Mouse (Mus musculus): ENCODE results near the gene Olfr707. TPM values are rescaled to one million over a fixed set of nuclear protein-coding genes. Genes with fewer than 3 reads are reported as not detected.
"Not testable (repeated sequence)": the region's sequence is repeated elsewhere in the genome, so short reads cannot be mapped to it uniquely, and the experiment has no call there.

Gene Olfr707
- polyA plus RNA-seq (2014; fragmentation: Nextera tagmentation; extraction: Ambion mirVana): not detected in 2 replicates

DNA sequence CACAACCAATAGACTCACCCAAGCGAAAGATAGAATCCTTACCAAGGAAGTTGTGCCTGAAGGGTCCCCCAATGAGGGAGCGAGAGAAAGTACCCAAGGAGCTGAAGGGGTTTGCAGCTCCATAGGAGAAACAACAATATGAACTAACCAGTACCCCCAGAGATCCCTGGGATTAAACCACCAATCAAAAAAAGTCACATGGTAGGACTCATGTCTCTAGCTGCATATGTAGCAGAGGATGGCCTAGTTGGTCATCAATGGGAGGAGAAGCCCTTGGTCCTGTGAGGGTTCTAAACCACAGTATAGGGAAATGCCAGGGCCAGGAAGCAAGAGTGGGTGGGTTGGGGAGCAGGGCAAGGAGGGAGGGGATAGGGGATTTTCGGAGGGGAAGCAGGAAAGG, at the start of gene Olfr707:
Gene Olfr707 (minus strand): TSS at position 101 of the 400 bp plus-strand sequence.
- H3K4me1 ChIP-seq (ENCODE audit: control insufficient read depth, insufficient read depth, low read length); H3K4me2 ChIP-seq (ENCODE audit: low read length); ATAC-seq; H3K27me3 ChIP-seq (replicated peaks; ENCODE audit: control insufficient read depth, insufficient read depth, low read length); H3K9ac ChIP-seq (ENCODE audit: low read length); H3K9me3 ChIP-seq (replicated peaks; ENCODE audit: control insufficient read depth, low read length); H3K4me3 ChIP-seq (ENCODE audit: low read depth, low read length); H3K27ac ChIP-seq (ENCODE audit: low read depth, low read length); DNase-seq (ENCODE audit: low spot score); H3K36me3 ChIP-seq (ENCODE audit: control insufficient read depth, insufficient read depth, low read length): not testable (repeated sequence)
- WGBS: 89% methylated on average over 3 of the region's 3 CpGs

GRCm38 (mm10) chr7:106948212-106948611, 47.2 kb upstream of the Olfr707 start, which contains the start of gene Olfr710:
Olfr710 (minus strand) TSS chr7:106948312.
- no peak for ATAC-seq
- no peaks in the 10 kb centered on the region for H3K36me3 ChIP-seq (ENCODE audit: control insufficient read depth, insufficient read depth, low read length)
- H3K4me1 ChIP-seq (ENCODE audit: control insufficient read depth, insufficient read depth, low read length): no peaks in the 10 kb centered on the region
- WGBS: 77% methylated on average over 3 of the region's 3 CpGs
- no peak within 1 kb of the TSS for H3K4me2 ChIP-seq (ENCODE audit: low read length)
- no peak within 1 kb of the TSS for H3K4me3 ChIP-seq (ENCODE audit: low read depth, low read length)
- DNase-seq (ENCODE audit: low spot score): no peak
- H3K27ac ChIP-seq (ENCODE audit: low read depth, low read length): no peak within 1 kb of the TSS
- no peak within 1 kb of the TSS for H3K9ac ChIP-seq (ENCODE audit: low read length)
- no peaks in the 10 kb centered on the region for H3K27me3 ChIP-seq (replicated peaks; ENCODE audit: control insufficient read depth, insufficient read depth, low read length)
- no peaks in the 10 kb centered on the region for H3K9me3 ChIP-seq (replicated peaks; ENCODE audit: control insufficient read depth, low read length)

DNA sequence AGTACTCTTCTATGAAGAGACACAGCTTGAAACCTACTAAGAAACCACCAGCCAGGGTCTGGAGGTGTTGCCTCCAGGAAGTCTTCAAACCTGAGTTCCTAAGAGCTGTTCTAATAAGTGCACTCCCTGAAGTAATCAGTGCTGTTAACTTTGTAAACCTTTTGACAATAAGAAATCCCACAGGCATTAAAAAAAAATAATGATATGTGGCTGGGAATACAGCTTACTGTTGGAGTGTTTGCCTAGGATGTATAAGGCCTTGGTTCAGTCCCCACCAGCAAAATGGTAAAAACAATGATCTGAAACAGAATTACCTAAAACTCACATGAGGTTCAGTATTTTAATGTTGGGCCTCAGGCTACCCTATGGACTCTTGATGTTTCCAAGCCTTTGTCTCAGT, 31.1 kb upstream of the Olfr707 start, which contains the start of gene Olfr709-ps1:
Gene Olfr709-ps1 (minus strand): TSS at position 101 of the 400 bp plus-strand sequence.
- Histone ChIP-seq H3K4me2 (ENCODE audit: low read length) (no peak within 1 kb of the TSS), H3K9ac (ENCODE audit: low read length) (no peak within 1 kb of the TSS), H3K27me3 (replicated peaks; ENCODE audit: control insufficient read depth, insufficient read depth, low read length) (no peaks in the 10 kb centered on the region), H3K4me3 (ENCODE audit: low read depth, low read length) (no peak within 1 kb of the TSS), H3K27ac (ENCODE audit: low read depth, low read length) (no peak within 1 kb of the TSS), H3K36me3 (ENCODE audit: control insufficient read depth, insufficient read depth, low read length) (no peaks in the 10 kb centered on the region), H3K9me3 (replicated peaks; ENCODE audit: control insufficient read depth, low read length) (no peaks in the 10 kb centered on the region), H3K4me1 (ENCODE audit: control insufficient read depth, insufficient read depth, low read length) (no peaks in the 10 kb centered on the region)
- DNase-seq (ENCODE audit: low spot score) (no peak), ATAC-seq (no peak)

DNA sequence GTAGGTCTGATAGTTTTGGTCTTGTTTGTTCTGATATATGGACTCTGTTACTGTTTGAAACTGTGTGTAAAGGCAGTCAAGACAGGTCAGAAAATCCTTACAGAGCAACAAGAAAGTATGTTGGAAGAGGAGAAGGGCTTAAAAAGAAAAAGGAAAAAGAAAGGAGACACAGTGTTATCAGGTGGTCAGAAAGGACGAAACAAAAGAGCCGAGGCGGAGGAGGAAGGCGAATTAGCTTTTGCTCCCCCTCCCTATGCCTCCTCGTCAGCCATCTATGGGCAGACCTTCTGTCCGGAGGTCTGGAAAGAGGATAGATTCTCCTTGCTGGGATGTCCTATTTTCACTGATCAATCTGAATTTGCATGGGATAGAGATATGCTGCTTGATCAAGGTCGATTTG, 19.9 kb upstream of the Olfr707 start:
- H3K27ac ChIP-seq (ENCODE audit: low read depth, low read length); H3K4me2 ChIP-seq (ENCODE audit: low read length); H3K4me3 ChIP-seq (ENCODE audit: low read depth, low read length); H3K4me1 ChIP-seq (ENCODE audit: control insufficient read depth, insufficient read depth, low read length); H3K36me3 ChIP-seq (ENCODE audit: control insufficient read depth, insufficient read depth, low read length); DNase-seq (ENCODE audit: low spot score); H3K9me3 ChIP-seq (replicated peaks; ENCODE audit: control insufficient read depth, low read length); H3K27me3 ChIP-seq (replicated peaks; ENCODE audit: control insufficient read depth, insufficient read depth, low read length); ATAC-seq; H3K9ac ChIP-seq (ENCODE audit: low read length): not testable (repeated sequence)
- 91% methylated on average over 6 of the region's 7 CpGs for WGBS

- H3K27ac ChIP-seq (ENCODE audit: low read depth, low read length): no peak within 1 kb of the TSS
- no peaks in the 10 kb centered on the region for H3K27me3 ChIP-seq (replicated peaks; ENCODE audit: control insufficient read depth, insufficient read depth, low read length)
- no peaks in the 10 kb centered on the region for H3K4me1 ChIP-seq (ENCODE audit: control insufficient read depth, insufficient read depth, low read length)
- no peaks in the 10 kb centered on the region for H3K9me3 ChIP-seq (replicated peaks; ENCODE audit: control insufficient read depth, low read length)
- DNase-seq (ENCODE audit: low spot score) (no peak), ATAC-seq (no peak)
- H3K4me2 ChIP-seq (ENCODE audit: low read length): no peak within 1 kb of the TSS
- 62% methylated on average over 2 of the region's 2 CpGs for WGBS
- H3K4me3 ChIP-seq (ENCODE audit: low read depth, low read length): no peak within 1 kb of the TSS
- H3K9ac ChIP-seq (ENCODE audit: low read length): no peak within 1 kb of the TSS
- H3K36me3 ChIP-seq (ENCODE audit: control insufficient read depth, insufficient read depth, low read length): no peaks in the 10 kb centered on the region
Measured at GRCm38 (mm10) chr7:106907676-106908075, 6.6 kb upstream of the Olfr707 start, which contains the start of gene Olfr1532-ps1. Olfr1532-ps1 (plus strand) TSS chr7:106908001.

DNA sequence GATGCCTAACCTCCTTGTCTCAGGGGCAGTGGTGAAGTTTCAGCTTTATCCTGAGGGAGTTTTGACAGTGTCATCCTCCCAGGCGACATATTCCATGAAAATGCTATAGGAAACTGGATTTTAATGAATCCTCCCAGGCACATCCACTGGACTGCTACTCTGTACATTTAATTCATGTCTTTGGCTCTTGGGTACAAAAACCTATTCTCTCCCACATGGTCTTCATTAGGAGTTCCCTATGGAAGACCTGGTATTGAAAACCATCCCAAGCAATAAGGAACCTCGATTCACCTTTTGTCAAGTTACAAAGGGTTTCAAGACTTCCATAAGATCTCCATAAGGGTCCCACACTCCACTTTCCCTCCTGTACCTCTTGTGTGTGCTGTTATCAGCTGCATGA, 13.0 kb downstream of the Olfr707 start, which contains the start of gene Olfr706:
Gene Olfr706 (minus strand): TSS at position 101 of the 400 bp plus-strand sequence.
- Histone ChIP-seq H3K4me2 (ENCODE audit: low read length) (no peak within 1 kb of the TSS), H3K4me3 (ENCODE audit: low read depth, low read length) (no peak within 1 kb of the TSS), H3K9me3 (replicated peaks; ENCODE audit: control insufficient read depth, low read length) (no peaks in the 10 kb centered on the region), H3K27ac (ENCODE audit: low read depth, low read length) (no peak within 1 kb of the TSS), H3K36me3 (ENCODE audit: control insufficient read depth, insufficient read depth, low read length) (no peaks in the 10 kb centered on the region), H3K4me1 (ENCODE audit: control insufficient read depth, insufficient read depth, low read length) (no peaks in the 10 kb centered on the region), H3K9ac (ENCODE audit: low read length) (no peak within 1 kb of the TSS), H3K27me3 (replicated peaks; ENCODE audit: control insufficient read depth, insufficient read depth, low read length) (no peaks in the 10 kb centered on the region)
- WGBS: 78% methylated on average over 2 of the region's 2 CpGs
- no peak for DNase-seq (ENCODE audit: low spot score)
- no peak for ATAC-seq

DNA sequence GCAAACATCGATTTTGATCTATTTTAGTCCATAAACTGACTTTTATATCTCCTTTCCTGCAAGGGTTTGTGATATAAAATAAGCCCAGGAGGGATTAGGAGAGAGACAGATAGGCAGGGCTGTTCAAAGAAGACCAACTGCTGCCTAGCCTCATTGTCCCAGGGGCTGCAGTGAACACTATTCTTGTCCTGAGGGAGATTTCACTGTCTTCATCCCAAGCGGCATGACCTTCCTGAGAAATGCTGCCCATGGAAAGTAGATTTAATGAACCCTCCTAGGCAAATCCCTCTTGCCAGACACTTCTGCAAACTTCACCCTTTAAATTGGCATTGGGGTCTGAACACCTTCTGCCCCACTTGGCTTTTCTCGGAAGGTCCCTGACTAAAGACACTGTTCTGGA, 24.2 kb downstream of the Olfr707 start, which contains the start of gene Olfr705:
Gene Olfr705 (minus strand): TSS at position 101 of the 400 bp plus-strand sequence.
- no peaks in the 10 kb centered on the region for H3K36me3 ChIP-seq (ENCODE audit: control insufficient read depth, insufficient read depth, low read length)
- 83% methylated on average over 3 of the region's 3 CpGs for WGBS

GRCm38 (mm10) chr7:106862885-106863284, 38.2 kb downstream of the Olfr707 start, which contains the start of gene Olfr704:
Olfr704 (plus strand) TSS chr7:106863185.
- H3K4me2 ChIP-seq (ENCODE audit: low read length): no peak within 1 kb of the TSS
- ATAC-seq (no peak), DNase-seq (ENCODE audit: low spot score) (no peak)
- no peaks in the 10 kb centered on the region for H3K36me3 ChIP-seq (ENCODE audit: control insufficient read depth, insufficient read depth, low read length)
- no peaks in the 10 kb centered on the region for H3K9me3 ChIP-seq (replicated peaks; ENCODE audit: control insufficient read depth, low read length)
- H3K4me1 ChIP-seq (ENCODE audit: control insufficient read depth, insufficient read depth, low read length): no peaks in the 10 kb centered on the region
- no peak within 1 kb of the TSS for H3K9ac ChIP-seq (ENCODE audit: low read length)
- H3K4me3 ChIP-seq (ENCODE audit: low read depth, low read length): no peak within 1 kb of the TSS
- H3K27me3 ChIP-seq (replicated peaks; ENCODE audit: control insufficient read depth, insufficient read depth, low read length): no peaks in the 10 kb centered on the region
- no peak within 1 kb of the TSS for H3K27ac ChIP-seq (ENCODE audit: low read depth, low read length)

More for the DNA sequence above, 24.2 kb downstream of the Olfr707 start, which contains the start of gene Olfr705:
- H3K9ac ChIP-seq (ENCODE audit: low read length): no peak within 1 kb of the TSS
- no peak within 1 kb of the TSS for H3K4me2 ChIP-seq (ENCODE audit: low read length)
- H3K27me3 ChIP-seq (replicated peaks; ENCODE audit: control insufficient read depth, insufficient read depth, low read length): no peaks in the 10 kb centered on the region
- H3K27ac ChIP-seq (ENCODE audit: low read depth, low read length): no peak within 1 kb of the TSS
- H3K9me3 ChIP-seq (replicated peaks; ENCODE audit: control insufficient read depth, low read length): no peaks in the 10 kb centered on the region
- no peaks in the 10 kb centered on the region for H3K4me1 ChIP-seq (ENCODE audit: control insufficient read depth, insufficient read depth, low read length)
- no peak for DNase-seq (ENCODE audit: low spot score)
- no peak for ATAC-seq
- H3K4me3 ChIP-seq (ENCODE audit: low read depth, low read length): no peak within 1 kb of the TSS

GRCm38 (mm10) chr7:106843060-106843459, 58.0 kb downstream of the Olfr707 start, which contains the start of gene Olfr703:
Olfr703 (plus strand) TSS chr7:106843360.
- Histone ChIP-seq H3K4me3 (ENCODE audit: low read depth, low read length) (no peak within 1 kb of the TSS), H3K9me3 (replicated peaks; ENCODE audit: control insufficient read depth, low read length) (no peaks in the 10 kb centered on the region), H3K36me3 (ENCODE audit: control insufficient read depth, insufficient read depth, low read length) (no peaks in the 10 kb centered on the region), H3K4me2 (ENCODE audit: low read length) (no peak within 1 kb of the TSS), H3K4me1 (ENCODE audit: control insufficient read depth, insufficient read depth, low read length) (no peaks in the 10 kb centered on the region), H3K27me3 (replicated peaks; ENCODE audit: control insufficient read depth, insufficient read depth, low read length) (no peaks in the 10 kb centered on the region), H3K27ac (ENCODE audit: low read depth, low read length) (no peak within 1 kb of the TSS), H3K9ac (ENCODE audit: low read length) (no peak within 1 kb of the TSS)
- 55% methylated on average over 2 of the region's 2 CpGs for WGBS
- no peak for DNase-seq (ENCODE audit: low spot score)
- ATAC-seq: no peak

Data from forebrain, embryonic 14.5 days (tissue).